Mouse (Mus musculus): ENCODE measurements around the gene Hoxa5.

Hoxa5 gene

GRCm38 (mm10) chr6:52196811-52197210 lies 7.6 kb downstream of the Hoxa5 start:
- no peak for DNase-seq

- no peak for DNase-seq
Observed at GRCm38 (mm10) chr6:52194690-52195089, 9.7 kb downstream of the Hoxa5 start.

- DNase-seq = peak; percentile 90
Observed at GRCm38 (mm10) chr6:52191860-52192550, 12.4 kb downstream of the Hoxa5 start.

- peak; percentile 39 for DNase-seq
Observed at GRCm38 (mm10) chr6:52190906-52191810, 13.2 kb downstream of the Hoxa5 start, which contains the start of gene Hoxa4. Gene Hoxa4 (minus strand): TSS chr6:52191753.

- no peak for DNase-seq
Observed at GRCm38 (mm10) chr6:52190410-52190809, 14.0 kb downstream of the Hoxa5 start.

GRCm38 (mm10) chr6:52189909-52190308 lies 14.5 kb downstream of the Hoxa5 start:
- DNase-seq = no peak

- no peak for DNase-seq
Observed at GRCm38 (mm10) chr6:52189172-52189591, 15.2 kb downstream of the Hoxa5 start.

- DNase-seq = no peak
Observed at GRCm38 (mm10) chr6:52186500-52186899, 17.9 kb downstream of the Hoxa5 start.

GRCm38 (mm10) chr6:52185834-52186233 lies 18.6 kb downstream of the Hoxa5 start:
- no peak for DNase-seq

GRCm38 (mm10) chr6:52185222-52185621 lies 19.2 kb downstream of the Hoxa5 start:
- no peak for DNase-seq

- no peak for DNase-seq
Observed at GRCm38 (mm10) chr6:52184668-52185067, 19.7 kb downstream of the Hoxa5 start.

GRCm38 (mm10) chr6:52183311-52184080 lies 20.9 kb downstream of the Hoxa5 start:
- no peak for DNase-seq

GRCm38 (mm10) chr6:52182793-52183192 lies 21.6 kb downstream of the Hoxa5 start:
- no peak for DNase-seq

GRCm38 (mm10) chr6:52182030-52182429 lies 22.4 kb downstream of the Hoxa5 start:
- no peak for DNase-seq

GRCm38 (mm10) chr6:52180726-52181125 lies 23.7 kb downstream of the Hoxa5 start:
- DNase-seq = no peak

- DNase-seq = no peak
Observed at GRCm38 (mm10) chr6:52180213-52180710, 24.1 kb downstream of the Hoxa5 start.

GRCm38 (mm10) chr6:52179690-52180089 lies 24.7 kb downstream of the Hoxa5 start:
- DNase-seq = no peak

GRCm38 (mm10) chr6:52178918-52179665 lies 25.3 kb downstream of the Hoxa5 start:
- DNase-seq = no peak

GRCm38 (mm10) chr6:52177806-52178205 lies 26.6 kb downstream of the Hoxa5 start:
- no peak for DNase-seq

- DNase-seq = no peak
Observed at GRCm38 (mm10) chr6:52177061-52177735, 27.2 kb downstream of the Hoxa5 start, which contains the start of gene 5730596B20Rik. Gene 5730596B20Rik (plus strand): TSS chr6:52177498.

GRCm38 (mm10) chr6:52176391-52176790 lies 28.0 kb downstream of the Hoxa5 start:
- no peak for DNase-seq

Measured in thymus, postnatal 14 days (tissue).